Comparison of ENCODE assay signal across 9 mouse cellular contexts in genomic region chr2:150525703-150526207, GRCm38 (mm10). TPM values are rescaled to one million over a fixed set of nuclear protein-coding genes. Genes with fewer than 3 reads are reported as not detected.
DNase-seq lines count a peak whose midpoint lies in the region; ATAC-seq lines count a peak whose summit lies in the region.
"Had no signal": no experiment of that assay in that cellular context is flagged by ENCODE, and none has a peak within 500 bp of the region (broad histone marks: within the 10 kb centered on the region; RNA-seq: fewer than 3 reads in every experiment).

No protein-coding gene starts in this region.

- WGBS in hindbrain, embryonic 11.5 days = 3% methylated on average over 42 of the region's 42 CpGs
- WGBS in midbrain, embryonic 11.5 days = 2% methylated on average over 41 of the region's 42 CpGs

- H3K36me3 ChIP-seq in hindbrain, embryonic 11.5 days (ENCODE audit: control insufficient read depth, insufficient read depth, low read length) = no peaks in the 10 kb centered on the region
- no peaks in the 10 kb centered on the region for H3K36me3 ChIP-seq in midbrain, embryonic 11.5 days (ENCODE audit: control insufficient read depth, insufficient read depth, low read length)

- peak overlapping the region; percentile 45; the same call in 1 of the 2 replicates for H3K9ac ChIP-seq in hindbrain, embryonic 11.5 days (ENCODE audit: low read depth, low read length)
- peak overlapping the region; percentile 51 for H3K9ac ChIP-seq in midbrain, embryonic 11.5 days (ENCODE audit: low read length)

- H3K27ac ChIP-seq in hindbrain, embryonic 11.5 days (ENCODE audit: low read depth, low read length) = no peak overlapping the region
- H3K27ac ChIP-seq in midbrain, embryonic 11.5 days (ENCODE audit: low read depth, low read length) = no peak overlapping the region

- peak overlapping the region; percentile 84 for H3K4me2 ChIP-seq in hindbrain, embryonic 11.5 days (replicated peaks; ENCODE audit: low read depth, low read length)
- peak overlapping the region; percentile 74 for H3K4me2 ChIP-seq in midbrain, embryonic 11.5 days

- peaks cover 8% of the 10 kb centered on the region for H3K27me3 ChIP-seq in hindbrain, embryonic 11.5 days (ENCODE audit: control insufficient read depth, insufficient read depth, low read length)
- peaks cover 6% of the 10 kb centered on the region for H3K27me3 ChIP-seq in midbrain, embryonic 11.5 days (ENCODE audit: control insufficient read depth, insufficient read depth, low read length)

- H3K4me3 ChIP-seq in hindbrain, embryonic 11.5 days (ENCODE audit: low read depth, low read length) = peak overlapping the region; percentile 41
- peak overlapping the region; percentile 36 for H3K4me3 ChIP-seq in midbrain, embryonic 11.5 days (ENCODE audit: low read depth, low read length)

- DNase-seq in adrenal gland, postnatal 10 days = peak; percentile 29
- no peak for DNase-seq in adrenal gland, adult 8-10 months
- peak; percentile 16 for DNase-seq in R1 (ENCODE audit: low read depth, low spot score)
- DNase-seq in hindbrain, embryonic 11.5 days (ENCODE audit: low spot score) = peak; percentile 31
- DNase-seq in midbrain, embryonic 11.5 days (ENCODE audit: low spot score, missing footprints) = peak; percentile 88
- DNase-seq in ovary, postnatal 10 days (ENCODE audit: low spot score) = no peak
- no peak for DNase-seq in spleen, postnatal 10 days (ENCODE audit: low spot score in 2 of 2)
- DNase-seq: cerebellum, postnatal 36 days had no signal

- no peaks in the 10 kb centered on the region for H3K9me3 ChIP-seq in hindbrain, embryonic 11.5 days (ENCODE audit: control insufficient read depth, low read length)
- no peaks in the 10 kb centered on the region for H3K9me3 ChIP-seq in midbrain, embryonic 11.5 days (ENCODE audit: control insufficient read depth, low read length)

- no peaks in the 10 kb centered on the region for H3K4me1 ChIP-seq in hindbrain, embryonic 11.5 days (replicated peaks; ENCODE audit: control insufficient read depth, insufficient read depth, low read length)
- H3K4me1 ChIP-seq in midbrain, embryonic 11.5 days (ENCODE audit: control insufficient read depth, insufficient read depth, low read length) = no peaks in the 10 kb centered on the region

- ATAC-seq in hindbrain, embryonic 11.5 days (ENCODE audit: low FRiP score) = peak; percentile 77
- ATAC-seq in midbrain, embryonic 11.5 days (ENCODE audit: low FRiP score) = peak; percentile 91
- no peak for ATAC-seq in megakaryocyte, adult 5-6 weeks (ENCODE audit: poor library complexity, severe bottlenecking)

RNA-seq across cellular contexts. Expression of gene Zfp345, which starts 40.9 kb away (rescaled TPM):
- 1 to 10 TPM in 1 of 2 experiments, under 1 TPM in 1; 0.78 to 1.1 TPM for total RNA-seq in adrenal gland, postnatal 10 days (2021)
- total RNA-seq in adrenal gland, adult 8-10 months (2022) = 1 to 10 TPM; 1.6 to 2.4 (median 1.8) TPM
- not detected in 2 replicates for polyA plus RNA-seq in hindbrain, embryonic 11.5 days (2014; fragmentation: Nextera tagmentation; extraction: Ambion mirVana)
- polyA plus RNA-seq in midbrain, embryonic 11.5 days (2014; fragmentation: Nextera tagmentation; extraction: Ambion mirVana) = 0.06 and 0.08 TPM in 2 replicates
- not detected in 2 replicates for total RNA-seq in megakaryocyte, adult 5-6 weeks (2015)
- total RNA-seq in megakaryocyte, adult 5-6 weeks (2017) = 0.20 and 0.22 TPM in 2 replicates

RNA-seq across cellular contexts. Expression of gene Cst7, which starts 44.5 kb away (rescaled TPM):
- 1 to 10 TPM in 1 of 2 experiments, under 1 TPM in 1; 0.30 to 1.1 TPM for total RNA-seq in adrenal gland, postnatal 10 days (2021)
- under 1 TPM in 1 of 4 experiments, not detected in 3; 0.37 TPM for total RNA-seq in adrenal gland, adult 8-10 months (2022)
- 0.15 and 0.23 TPM in 2 replicates for polyA plus RNA-seq in hindbrain, embryonic 11.5 days (2014; fragmentation: Nextera tagmentation; extraction: Ambion mirVana)
- 0.23 and 0.33 TPM in 2 replicates for polyA plus RNA-seq in midbrain, embryonic 11.5 days (2014; fragmentation: Nextera tagmentation; extraction: Ambion mirVana)
- 36.9 and 41.1 TPM in 2 replicates for total RNA-seq in megakaryocyte, adult 5-6 weeks (2015)
- total RNA-seq in megakaryocyte, adult 5-6 weeks (2017) = 24.5 and 39.6 TPM in 2 replicates

Comparison
In these comparisons a context has a peak if more than half of its experiments do, and no peak if none do; other contexts are left out.
1. DNase-seq: peak in adrenal gland, postnatal 10 days (single experiment), R1 (single experiment), hindbrain, embryonic 11.5 days (single experiment) and midbrain, embryonic 11.5 days (single experiment); none in adrenal gland, adult 8-10 months (single experiment), ovary, postnatal 10 days (single experiment) and spleen, postnatal 10 days (0 of 2).
2. RNA of gene Cst7, which starts 44.5 kb away (total RNA-seq): 24.5 to 41.1 TPM in megakaryocyte, adult 5-6 weeks; 0.30 to 1.1 TPM in adrenal gland, postnatal 10 days and 0.37 TPM in adrenal gland, adult 8-10 months; every median in the first group is over 10 times any median in the second.